Mouse (Mus musculus) heart, embryonic 14.5 days (tissue): ENCODE results near the gene Bahcc1. TPM values are rescaled to one million over a fixed set of nuclear protein-coding genes. Genes with fewer than 3 reads are reported as not detected.

Experiments used
- ATAC-seq: fragments of 200-750 bp; cut with Nextera tagmentation; 2 replicates; pipeline ENCODE4 v1.8.0; 2017; ENCODE audit warnings: low read depth, moderate TSS enrichment; ENCODE audit not compliant: insufficient number of reproducible peaks, insufficient read depth, low FRiP score
- H3K27ac ChIP-seq, 2 experiments: fragments of 200-500 bp in 1 of 2; fragments of 300-500 bp in 1 of 2; sonication (generic) in 1 of 2; replicated peaks in 1 of 2; 2 replicates each; pipeline ENCODE4 v1.5.1; 2012 to 2014; ENCODE audit warnings: low read depth in 2 of 2, low read length in 2 of 2, control low read depth in 1 of 2, mild to moderate bottlenecking in 1 of 2, mixed read lengths in 1 of 2; ENCODE audit not compliant: control insufficient read depth in 1 of 2, insufficient read depth in 1 of 2
- H3K27me3 ChIP-seq: fragments of 300-500 bp; sonication (generic); 2 replicates; pipeline ENCODE4 v1.6.1; 2014; ENCODE audit warnings: mild to moderate bottlenecking, low read length, control low read depth; ENCODE audit not compliant: control insufficient read depth, insufficient read depth
- H3K36me3 ChIP-seq: fragments of 300-500 bp; sonication (generic); 2 replicates; pipeline ENCODE4 v1.6.1; 2014; ENCODE audit warnings: mild to moderate bottlenecking, control low read depth, low read length, mixed read lengths; ENCODE audit not compliant: control insufficient read depth, insufficient read depth
- H3K4me1 ChIP-seq, 2 experiments: fragments of 200-500 bp in 1 of 2; fragments of 300-500 bp in 1 of 2; sonication (generic) in 1 of 2; 2 replicates each; pipeline ENCODE4 v1.6.1; 2012 to 2014; ENCODE audit warnings: low read length in 2 of 2, control low read depth in 1 of 2, mixed read lengths in 1 of 2; ENCODE audit not compliant: control insufficient read depth in 2 of 2, insufficient read depth in 2 of 2
- H3K4me2 ChIP-seq: fragments of 300-500 bp; sonication (generic); 2 replicates; pipeline ENCODE4 v1.6.1; 2014; ENCODE audit warnings: mild to moderate bottlenecking, low read length
- H3K4me3 ChIP-seq, 2 experiments: fragments of 200-500 bp in 1 of 2; fragments of 300-500 bp in 1 of 2; sonication (generic) in 1 of 2; 2 replicates each; pipeline ENCODE4 v1.5.1; 2012 to 2014; ENCODE audit warnings: low read length in 2 of 2, mild to moderate bottlenecking in 2 of 2, control low read depth in 1 of 2, low read depth in 1 of 2, moderate library complexity in 1 of 2; ENCODE audit not compliant: control insufficient read depth in 1 of 2, insufficient read depth in 1 of 2
- H3K9ac ChIP-seq: fragments of 300-500 bp; sonication (generic); 2 replicates; pipeline ENCODE4 v1.6.1; 2014; ENCODE audit warnings: mild to moderate bottlenecking, low read length
- H3K9me3 ChIP-seq: fragments of 300-500 bp; sonication (generic); 2 replicates; pipeline ENCODE4 v1.6.1; 2016; ENCODE audit warnings: low read length, control low read depth; ENCODE audit not compliant: control insufficient read depth
- WGBS: fragments of 180-500 bp; shearing (Covaris S2); extraction: QIAGEN DNeasy Blood & Tissue Kit; methylation state at CpG from one replicate; pipeline ENCODE4 v1.1.7; 2014; 5-methylcytosine and 5-hydroxymethylcytosine counted together
- polyA plus RNA-seq: library from polyadenylated mRNA; unstranded; fragments of >200 nt; fragmentation: Nextera tagmentation; extraction: Ambion mirVana; gene quantifications from 2 replicates; pipeline ENCODE4 v1.2.1, GENCODE M21; 2014

Bahcc1 gene
- polyA plus RNA-seq, 1 experiment from 2014 or later = 9.1 TPM

DNA sequence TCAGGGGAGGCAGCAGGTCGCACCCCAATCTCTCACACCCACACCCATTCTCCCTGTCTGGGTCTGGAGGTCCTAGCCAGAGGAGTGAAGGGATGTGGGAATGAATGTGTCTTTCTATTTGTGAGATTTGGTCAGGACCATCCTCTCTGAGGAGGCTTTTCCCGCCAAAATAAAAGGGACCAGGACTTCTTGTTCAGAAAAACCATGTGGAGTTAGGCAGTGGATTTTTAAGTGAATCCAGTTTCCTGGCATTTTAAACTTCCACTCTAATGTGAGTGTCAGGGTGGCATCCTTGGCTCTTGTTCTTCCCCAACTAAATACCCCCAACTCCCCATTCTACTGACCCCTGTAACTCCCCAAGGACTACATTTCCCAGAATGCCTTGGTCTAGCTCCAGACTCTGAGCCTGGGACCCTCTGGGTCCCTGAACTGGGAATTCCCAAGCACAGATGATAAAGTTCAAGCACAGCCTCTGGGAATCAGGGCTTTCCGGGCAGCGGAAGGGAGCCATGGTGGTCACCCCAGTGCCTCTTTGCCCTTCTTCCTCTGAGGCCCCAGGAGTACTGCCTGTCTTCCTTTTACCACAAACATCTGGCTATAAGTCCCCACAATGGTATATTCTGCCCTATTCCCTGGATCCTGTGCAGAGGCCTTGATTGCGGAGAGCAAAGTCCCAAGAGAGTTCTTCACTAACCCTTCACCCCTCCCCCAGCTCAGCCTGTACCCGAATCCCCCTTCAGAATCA, 9.4 kb downstream of the Bahcc1 start:
- no peaks in the 10 kb centered on the region for H3K27me3 ChIP-seq
- no peaks in the 10 kb centered on the region for H3K36me3 ChIP-seq
- 52% methylated on average over 6 of the region's 6 CpGs for WGBS
- peak overlapping the region; percentile 100; the same call in 1 of the 2 replicates for H3K9ac ChIP-seq
- H3K4me2 ChIP-seq = peak overlapping the region; percentile 99
- H3K4me3 ChIP-seq = no peak overlapping the region
- H3K27ac ChIP-seq = peak overlapping the region; percentile 52 to 92
- H3K9me3 ChIP-seq = no peaks in the 10 kb centered on the region
- no peak for ATAC-seq
- H3K4me1 ChIP-seq = peaks cover 44 to 73% of the 10 kb centered on the region in 2 experiments

DNA sequence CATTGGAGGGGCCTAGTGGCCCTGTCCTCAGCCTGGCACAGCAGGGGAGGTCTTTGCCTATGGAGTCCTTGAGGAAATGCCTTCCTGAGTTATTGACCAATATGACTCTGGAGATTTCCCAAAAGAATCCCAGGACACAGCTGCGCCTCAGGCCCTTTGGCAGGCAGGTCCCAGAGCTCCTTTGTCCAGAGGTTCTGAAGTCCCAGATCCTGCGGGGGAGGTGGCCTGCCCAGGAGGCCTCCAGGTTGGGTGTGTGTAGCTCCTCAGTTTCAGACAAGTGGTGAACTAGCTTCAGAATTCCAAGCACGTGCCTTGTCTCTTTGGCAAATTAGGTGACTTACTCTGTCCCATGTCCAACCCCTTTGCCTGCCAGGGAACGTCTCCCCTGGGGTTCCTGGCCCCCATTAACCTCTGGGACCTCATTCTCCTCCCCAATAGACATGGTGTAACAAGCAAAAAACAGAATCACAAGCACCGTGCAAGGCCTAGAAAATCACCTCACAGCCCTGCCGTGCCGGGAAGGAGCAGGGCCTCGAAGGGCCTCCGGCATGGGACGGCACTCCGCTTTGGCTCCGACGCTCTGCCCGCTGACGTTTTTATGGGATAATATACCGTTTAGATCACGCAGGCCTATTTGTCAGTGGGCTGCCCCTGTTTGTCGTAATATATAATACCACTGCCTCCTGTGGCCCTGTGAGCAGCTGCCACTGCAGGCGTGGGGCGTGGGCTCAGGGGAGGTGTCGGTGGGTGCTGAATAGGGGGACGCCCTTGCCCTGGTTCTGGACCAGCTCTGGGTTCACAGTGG, 10.2 kb downstream of the Bahcc1 start:
- WGBS = 73% methylated on average over 22 of the region's 22 CpGs
- no peak for ATAC-seq
- Histone ChIP-seq H3K9ac (0 out of 2 replicates have a peak overlapping the region, but pooled peaks have one; percentile 13), H3K4me1 (peaks cover 45 to 79% of the 10 kb centered on the region in 2 experiments), H3K9me3 (no peaks in the 10 kb centered on the region), H3K36me3 (no peaks in the 10 kb centered on the region), H3K27ac (peak overlapping the region; percentile 24 to 35; a peak in 3 of 4 replicates), H3K4me3 (no peak overlapping the region), H3K4me2 (no peak overlapping the region), H3K27me3 (no peaks in the 10 kb centered on the region)

DNA sequence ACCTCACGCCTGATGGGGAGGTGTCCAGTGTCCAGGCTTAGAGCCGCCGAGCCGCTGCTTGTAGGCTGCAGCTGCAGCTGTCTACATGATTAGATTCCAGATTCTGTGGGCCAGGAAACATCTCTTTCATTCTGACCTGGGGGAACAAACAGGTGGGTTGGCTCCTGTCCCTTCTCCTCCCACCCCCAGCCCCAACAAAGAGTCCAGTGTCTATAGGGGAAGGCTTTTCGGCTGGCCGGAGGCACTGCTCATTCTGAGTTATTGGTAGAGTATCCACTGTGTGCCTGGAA, 10.7 kb downstream of the Bahcc1 start:
- H3K4me2 ChIP-seq = no peak overlapping the region
- no peak for ATAC-seq
- no peaks in the 10 kb centered on the region for H3K27me3 ChIP-seq
- no peak overlapping the region for H3K27ac ChIP-seq
- WGBS = 68% methylated on average over 6 of the region's 6 CpGs
- no peaks in the 10 kb centered on the region for H3K36me3 ChIP-seq
- peak overlapping the region; percentile 34; the same call in 1 of the 2 replicates for H3K9ac ChIP-seq
- peaks cover 51 to 79% of the 10 kb centered on the region in 2 experiments for H3K4me1 ChIP-seq
- H3K4me3 ChIP-seq = no peak overlapping the region
- no peaks in the 10 kb centered on the region for H3K9me3 ChIP-seq

DNA sequence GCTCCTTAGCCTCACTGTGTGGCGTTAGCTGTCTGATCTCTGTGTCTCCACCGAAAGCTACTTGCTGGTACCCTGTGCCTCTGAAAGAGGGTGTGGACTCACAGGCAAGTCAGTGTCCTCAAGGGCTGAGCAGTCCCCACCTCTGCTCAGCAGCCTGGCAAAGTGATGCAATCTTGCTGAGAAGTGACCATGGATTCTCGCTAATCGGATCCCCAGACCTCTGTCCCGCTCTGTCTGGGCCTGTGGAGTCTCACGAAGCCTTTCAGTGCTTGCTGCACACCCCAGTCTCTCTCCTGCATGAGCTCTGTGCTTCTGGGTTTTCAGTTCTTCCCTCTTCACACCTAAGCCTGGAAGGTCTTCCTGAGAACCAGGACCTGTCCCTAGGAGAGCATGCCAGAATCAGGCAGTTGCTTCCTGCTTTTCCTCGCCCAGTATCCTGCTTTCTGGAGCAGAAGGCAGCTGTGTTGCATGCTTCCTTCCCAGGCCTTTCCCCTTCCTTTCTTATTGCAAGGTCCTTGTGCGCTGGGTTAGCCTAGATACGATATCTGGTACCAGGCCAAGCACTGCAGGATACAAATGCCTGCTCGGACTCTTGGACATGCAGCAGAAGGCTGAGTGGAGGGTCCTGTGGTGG, 15.5 kb downstream of the Bahcc1 start:
- H3K27me3 ChIP-seq = no peaks in the 10 kb centered on the region
- no peaks in the 10 kb centered on the region for H3K9me3 ChIP-seq
- no peak overlapping the region for H3K4me2 ChIP-seq
- ATAC-seq = 0 out of 2 replicates have a peak, but pooled peaks have one; percentile 7
- H3K27ac ChIP-seq = peak overlapping the region; percentile 41 to 51
- peaks cover 56 to 76% of the 10 kb centered on the region in 2 experiments for H3K4me1 ChIP-seq
- H3K36me3 ChIP-seq = no peaks in the 10 kb centered on the region
- H3K9ac ChIP-seq = peak overlapping the region; percentile 7; the same call in 1 of the 2 replicates
- WGBS = 70% methylated on average over 10 of the region's 10 CpGs
- H3K4me3 ChIP-seq = no peak overlapping the region

DNA sequence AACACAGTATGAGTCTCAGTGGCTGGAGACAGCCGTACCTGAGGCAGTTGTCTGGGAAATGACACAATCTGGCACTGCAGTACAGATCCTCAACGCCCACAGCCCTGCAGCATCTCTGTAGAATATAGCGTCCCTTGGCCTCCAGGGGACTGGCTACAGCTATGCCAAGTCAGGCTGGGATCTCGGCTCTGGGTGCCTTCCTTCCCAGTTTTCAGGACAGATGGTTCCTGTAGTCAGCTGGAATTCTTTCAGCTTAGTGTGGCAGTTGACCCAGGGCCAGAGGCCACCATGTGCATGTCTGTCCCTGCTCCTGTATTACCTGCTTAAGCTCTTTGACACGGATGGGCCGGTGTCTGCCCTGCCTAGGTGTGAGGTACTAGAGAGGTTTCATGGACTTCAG, 16.2 kb downstream of the Bahcc1 start:
- H3K4me2 ChIP-seq = no peak overlapping the region
- H3K27me3 ChIP-seq = no peaks in the 10 kb centered on the region
- no peak for ATAC-seq
- H3K27ac ChIP-seq = peak overlapping the region; percentile 28 to 41; a peak in 2 of 4 replicates
- no peak overlapping the region for H3K9ac ChIP-seq
- peaks cover 57 to 78% of the 10 kb centered on the region in 2 experiments for H3K4me1 ChIP-seq
- H3K9me3 ChIP-seq = no peaks in the 10 kb centered on the region
- WGBS = 77% methylated on average over 6 of the region's 6 CpGs
- H3K4me3 ChIP-seq = no peak overlapping the region
- no peaks in the 10 kb centered on the region for H3K36me3 ChIP-seq

DNA sequence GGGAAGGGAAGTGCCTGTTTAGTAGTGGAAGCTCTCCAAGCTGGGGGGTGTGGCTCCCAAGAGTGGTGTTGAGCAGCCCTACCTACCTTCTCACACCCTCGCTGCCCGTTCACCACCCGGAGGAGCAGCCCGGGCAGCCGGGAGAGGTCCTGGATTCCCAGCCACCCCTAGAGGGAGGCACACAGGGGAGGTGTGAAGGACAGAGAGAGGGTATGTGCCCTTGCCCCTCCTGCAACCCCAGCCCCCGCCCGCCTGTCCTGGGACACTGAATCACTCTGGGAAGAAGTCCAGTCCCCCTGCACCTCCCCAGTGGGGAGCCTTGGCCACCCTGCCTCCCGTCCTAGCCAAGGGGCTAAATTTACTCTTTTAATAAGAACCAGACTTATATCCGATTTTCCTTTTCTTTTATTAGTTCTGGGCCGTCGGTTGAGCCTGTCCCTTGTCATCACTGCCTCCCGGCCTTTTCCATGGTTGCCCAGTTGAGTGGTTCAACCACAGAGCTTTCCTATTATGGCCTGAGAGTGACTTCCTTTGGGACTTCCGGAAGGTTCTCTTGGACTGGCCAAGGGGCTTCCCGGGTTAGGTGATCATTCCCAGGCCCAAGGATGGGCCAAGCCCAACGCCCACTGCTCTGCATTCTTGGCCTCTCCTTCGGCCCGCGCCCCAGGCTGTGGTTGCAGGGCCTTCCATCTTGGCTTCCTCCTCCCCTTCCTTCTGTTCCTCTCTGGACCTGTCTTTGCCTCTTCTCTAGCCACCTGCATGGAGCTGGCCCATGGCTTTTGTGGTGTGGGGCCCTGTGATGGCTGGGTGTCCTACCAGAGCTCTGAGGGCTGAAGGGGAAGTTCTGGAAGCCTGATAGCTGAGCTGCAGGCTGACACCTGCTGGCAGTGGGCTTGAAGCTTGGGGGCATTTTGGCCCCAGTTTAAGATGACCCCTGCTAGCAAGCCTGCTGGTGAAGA, 18.5 kb downstream of the Bahcc1 start:
- Histone ChIP-seq H3K9ac (peak overlapping the region; percentile 16), H3K9me3 (no peaks in the 10 kb centered on the region), H3K4me2 (no peak overlapping the region), H3K27ac (peak overlapping the region in 1 of 2 experiments; percentile 66; a peak in 3 of 4 replicates), H3K36me3 (no peaks in the 10 kb centered on the region), H3K27me3 (no peaks in the 10 kb centered on the region), H3K4me1 (peaks cover 75 to 95% of the 10 kb centered on the region in 2 experiments), H3K4me3 (no peak overlapping the region)
- 61% methylated on average over 18 of the region's 18 CpGs for WGBS
- ATAC-seq = no peak

DNA sequence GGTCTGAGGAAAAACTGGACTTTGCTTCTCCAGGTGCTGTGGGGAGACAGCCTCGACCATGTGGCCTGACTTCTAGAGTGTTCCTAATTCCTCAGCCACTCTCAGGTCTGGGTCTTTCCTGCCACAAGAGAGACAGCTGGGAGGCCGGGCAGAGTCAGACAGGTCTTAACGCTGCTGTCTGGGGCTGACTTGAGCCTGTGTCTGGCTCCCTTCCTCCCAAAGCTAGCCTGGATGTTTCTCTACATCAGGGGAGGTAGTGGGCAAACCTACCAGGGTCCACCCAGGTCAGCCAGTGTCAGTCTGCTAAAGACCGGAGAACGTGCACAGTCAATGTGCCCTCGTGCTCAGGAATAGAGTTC, 19.2 kb downstream of the Bahcc1 start:
- H3K27ac ChIP-seq = peak overlapping the region in 1 of 2 experiments; percentile 66; a peak in 3 of 4 replicates
- H3K4me3 ChIP-seq = no peak overlapping the region
- WGBS = 54% methylated on average over 6 of the region's 6 CpGs
- no peak overlapping the region for H3K9ac ChIP-seq
- H3K4me1 ChIP-seq = peaks cover 73 to 95% of the 10 kb centered on the region in 2 experiments
- no peak overlapping the region for H3K4me2 ChIP-seq
- H3K36me3 ChIP-seq = no peaks in the 10 kb centered on the region
- ATAC-seq = no peak
- H3K9me3 ChIP-seq = no peaks in the 10 kb centered on the region
- no peaks in the 10 kb centered on the region for H3K27me3 ChIP-seq
